Mouse (Mus musculus) C2C12 (cell line): ENCODE measurements around the gene Trappc6a.

Experiments
- CTCF ChIP-seq: IDR thresholded peaks from one replicate; pipeline ENCODE4 v1.5.1; 2011; ENCODE audit not compliant: control insufficient read depth, insufficient read depth, insufficient read length
- MAX ChIP-seq: IDR thresholded peaks from one replicate; pipeline ENCODE4 v1.6.1; 2011; ENCODE audit warnings: mild to moderate bottlenecking, control low read depth
- MYOD1 ChIP-seq: IDR thresholded peaks from one replicate; pipeline ENCODE4 v1.6.1; 2011; ENCODE audit warnings: low read depth; ENCODE audit not compliant: control insufficient read depth, insufficient read length
- MYOG ChIP-seq: IDR thresholded peaks from one replicate; pipeline ENCODE4 v1.6.1; 2011; ENCODE audit not compliant: control insufficient read depth, insufficient read length; ENCODE audit errors: extremely low read depth

- TF ChIP-seq CTCF = no peak
- no peak for TF ChIP-seq MYOD1
- TF ChIP-seq MAX = no peak
- TF ChIP-seq MYOG = no peak
Observed at GRCm38 (mm10) chr7:19546007-19546406, 37.8 kb downstream of the Trappc6a start.
